Mouse (Mus musculus) thymus, adult 2 months (tissue): ENCODE measurements around the gene Lrit2.

Source experiments
- CTCF ChIP-seq: fragments of 200-500 bp; IDR thresholded peaks from 2 replicates; pipeline ENCODE4 v1.5.1; 2012; ENCODE audit warnings: mild to moderate bottlenecking, control low read depth, low read length, moderate library complexity, borderline replicate concordance; ENCODE audit not compliant: control insufficient read depth, poor library complexity, insufficient read depth; ENCODE audit errors: extremely low read depth
- POLR2A ChIP-seq: fragments of 200-500 bp; IDR thresholded peaks from 2 replicates; pipeline ENCODE4 v1.6.1; 2012; ENCODE audit warnings: mild to moderate bottlenecking, low read length, control low read depth, moderate library complexity; ENCODE audit not compliant: control insufficient read depth, poor library complexity, insufficient read depth; ENCODE audit errors: extremely low read depth

GRCm38 (mm10) chr14:37067629-37068028 is at the start of gene Lrit2:
- TF ChIP-seq CTCF = no peak
- no peak for TF ChIP-seq POLR2A
